Mouse (Mus musculus): Measurements from ENCODE around the gene Opa3.

DNA sequence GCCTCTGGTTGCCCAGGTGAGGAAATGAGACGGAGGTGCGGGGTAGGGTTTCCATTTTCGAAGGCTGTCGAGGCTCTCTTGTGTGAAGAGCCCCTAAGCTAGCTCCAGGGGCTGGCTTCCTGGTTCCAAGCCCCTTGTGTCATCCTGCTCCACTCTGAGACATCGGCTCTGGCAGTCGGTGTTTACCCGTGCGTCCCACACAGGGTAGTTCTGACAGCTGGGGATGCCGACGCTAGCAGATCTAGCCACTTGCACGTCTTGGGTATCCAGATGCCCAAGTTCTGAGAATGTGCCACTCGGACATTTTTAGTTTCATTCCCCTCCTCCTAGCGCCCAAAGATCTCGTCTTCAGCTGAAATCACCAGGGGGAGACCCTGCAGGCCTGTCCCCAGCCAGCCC is 55.3 kb downstream of the Opa3 start:
- TF ChIP-seq EP300 (IDR thresholded peaks at IDR 0.05; ENCODE audit: low read length): no peak
- no peak for TF ChIP-seq TBP (conservative IDR thresholded peaks at IDR 0.05; ENCODE audit: low read depth, low read length)
- TF ChIP-seq CTCF (conservative IDR thresholded peaks at IDR 0.05 in 1 of 2, IDR thresholded peaks at IDR 0.05 in 1 of 2; ENCODE audit: low read depth in 2 of 2, low read length in 2 of 2): no peak
- TF ChIP-seq ZNF384 (IDR thresholded peaks at IDR 0.05; ENCODE audit: low read depth, low read length): no peak
- no peak for TF ChIP-seq NRF1 (IDR thresholded peaks at IDR 0.05; ENCODE audit: low read depth, low read length)
- TF ChIP-seq MXI1 (IDR thresholded peaks at IDR 0.05; ENCODE audit: low read depth, low read length): no peak
- no peak for TF ChIP-seq MYC (IDR thresholded peaks at IDR 0.05; ENCODE audit: low read depth, low read length)
- TF ChIP-seq MAZ (IDR thresholded peaks at IDR 0.05; ENCODE audit: low read depth, low read length): no peak
- no peak for TF ChIP-seq RCOR1 (conservative IDR thresholded peaks at IDR 0.05; ENCODE audit: low read depth, low read length)
- no peak for TF ChIP-seq HCFC1 (IDR thresholded peaks at IDR 0.05; ENCODE audit: low read depth, low read length)
- TF ChIP-seq GABPA (IDR thresholded peaks at IDR 0.05; ENCODE audit: insufficient replicate concordance, low read depth, low read length): no peak
- no peak for TF ChIP-seq NELFE (IDR thresholded peaks at IDR 0.05; ENCODE audit: low read depth, low read length)
- no peak for TF ChIP-seq ZC3H11A (IDR thresholded peaks at IDR 0.05; ENCODE audit: low read depth, low read length)
- no peak for TF ChIP-seq MAX (IDR thresholded peaks at IDR 0.05; ENCODE audit: low read length)
